Mouse (Mus musculus): Measurements from ENCODE around the gene Cops7a.

The Cops7a gene

DNA sequence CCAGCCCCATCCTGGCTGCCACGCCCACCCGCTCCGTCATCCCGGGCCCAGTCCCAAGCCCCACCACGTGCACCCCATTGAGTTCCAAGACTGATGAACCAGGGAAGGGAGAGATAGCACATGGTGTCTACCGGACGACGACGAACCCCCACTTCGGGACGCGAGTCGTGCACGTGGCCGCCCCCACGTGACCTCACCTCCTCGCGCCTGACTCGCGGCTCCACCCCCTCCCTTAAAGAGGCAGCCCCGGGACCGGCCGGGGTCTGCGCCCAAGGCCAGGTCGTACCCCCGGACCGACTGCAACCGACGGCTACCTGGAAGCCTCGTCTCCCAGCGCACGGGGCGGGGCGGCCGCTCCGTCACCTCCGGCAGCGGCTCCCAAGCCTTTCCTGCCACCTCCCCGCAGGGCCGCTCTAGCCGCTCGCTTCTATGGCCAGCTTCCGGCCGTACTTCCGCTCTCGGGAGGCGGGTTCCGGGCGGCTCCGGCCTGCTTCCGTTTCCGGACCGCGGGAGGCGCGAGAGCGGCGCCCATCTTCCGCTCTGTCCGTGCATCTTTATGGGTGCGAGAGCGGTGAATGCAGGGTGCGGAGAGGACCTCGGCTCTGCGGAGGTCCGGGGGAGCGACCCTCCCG, at the start of gene Cops7a:
TSS of gene Cops7a (minus strand) at position 451 of the 632 bp plus-strand sequence.
- DNase-seq: peak; percentile 93

DNA sequence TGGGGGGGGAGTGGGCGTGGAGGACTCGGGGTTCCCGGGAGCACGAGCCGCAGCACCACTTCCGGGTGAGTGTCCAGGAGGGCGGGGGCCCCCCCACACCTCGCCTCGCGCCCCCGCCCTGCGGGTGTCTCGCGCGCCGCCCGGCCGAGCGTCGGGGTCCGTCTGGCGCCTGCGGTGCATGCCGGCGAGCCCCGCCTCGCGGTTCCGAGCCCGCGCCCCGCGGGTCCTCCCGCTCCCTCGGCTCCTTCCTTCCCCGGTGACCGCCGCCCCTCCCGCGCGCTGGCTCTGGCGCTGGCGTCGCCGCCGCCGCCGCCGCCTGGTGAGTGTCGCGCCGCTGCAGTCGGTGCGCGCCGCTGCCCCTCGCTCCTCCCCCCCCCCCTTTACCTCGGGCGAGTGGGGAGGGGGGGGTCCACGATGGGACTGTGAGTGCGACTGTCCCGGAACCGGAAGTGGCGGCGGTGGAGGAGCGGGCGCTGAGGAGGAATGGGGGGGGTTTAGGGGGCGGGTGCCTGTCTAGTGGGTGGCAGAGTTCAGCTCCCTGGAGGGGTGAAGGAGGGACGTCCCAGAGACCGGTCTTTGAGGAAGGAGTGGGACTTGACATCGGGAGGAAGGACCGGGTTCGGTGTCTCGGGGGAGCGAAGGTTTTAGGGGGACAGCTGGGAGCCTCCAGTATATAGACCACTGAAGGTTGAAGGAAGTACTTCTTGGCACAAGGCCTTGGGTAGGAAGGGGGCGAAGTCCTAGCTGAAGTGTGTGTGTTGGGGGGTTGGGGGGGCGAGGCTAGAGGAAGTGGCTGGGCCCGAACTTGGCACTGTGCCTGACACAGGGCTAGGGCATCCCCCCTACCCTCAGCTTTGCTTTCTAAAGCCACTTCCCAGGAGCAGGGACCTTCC, 44.1 kb upstream of the Cops7a start:
- DNase-seq: peak; percentile 81

DNA sequence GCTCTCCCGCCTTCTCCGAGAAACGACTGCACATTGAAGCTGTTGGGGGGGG, 43.6 kb upstream of the Cops7a start, which contains the start of gene Zfp384:
TSS of gene Zfp384 (plus strand) at position 17 of the 52 bp plus-strand sequence.
- no peak for DNase-seq

DNA sequence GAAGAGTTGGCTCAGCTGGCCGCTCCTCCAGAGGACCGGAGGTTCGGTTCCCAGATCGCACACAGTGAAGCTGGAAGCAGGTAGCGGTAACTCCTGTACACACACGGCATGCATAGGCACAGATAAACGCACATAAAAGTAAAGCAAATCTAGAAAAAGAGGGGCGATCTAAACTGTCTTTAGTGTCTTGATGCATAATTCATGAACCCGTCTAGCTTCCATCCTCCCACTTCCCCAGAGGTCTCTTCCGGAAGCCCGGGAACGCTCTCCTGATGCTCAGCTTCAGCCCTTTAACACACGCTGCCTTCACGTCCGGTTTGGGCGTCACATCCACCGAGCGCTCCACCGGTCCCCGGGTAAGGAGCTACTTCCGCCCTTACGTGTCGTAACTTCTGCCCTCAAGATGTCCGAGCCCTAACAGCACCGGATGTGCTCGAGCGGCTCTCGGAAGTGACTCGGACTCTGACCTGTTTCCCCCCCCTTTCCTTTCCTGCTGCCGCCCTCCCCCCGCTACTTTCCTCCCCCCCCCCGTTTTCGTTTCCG, 43.3 kb upstream of the Cops7a start:
- peak; percentile 99 for DNase-seq

DNA sequence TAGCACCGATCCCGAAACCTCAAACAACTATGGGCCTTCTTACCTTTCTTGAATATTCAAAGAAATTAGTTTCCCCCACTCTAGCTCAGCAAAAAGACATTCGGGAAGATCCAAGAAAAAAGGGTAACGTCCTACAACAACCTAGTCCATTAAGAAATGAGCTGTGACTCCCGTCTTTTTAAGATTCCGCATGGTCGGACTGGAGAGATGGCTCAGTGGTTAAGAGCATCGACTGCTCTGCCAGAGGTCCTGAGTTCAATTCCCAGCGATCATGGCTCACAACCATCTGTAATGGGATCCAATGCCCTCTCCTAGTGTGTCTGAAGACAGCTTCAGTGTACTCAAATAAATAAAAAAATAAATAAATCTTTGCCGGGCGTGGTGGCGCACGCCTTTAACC, 42.7 kb upstream of the Cops7a start:
- no peak for DNase-seq

DNA sequence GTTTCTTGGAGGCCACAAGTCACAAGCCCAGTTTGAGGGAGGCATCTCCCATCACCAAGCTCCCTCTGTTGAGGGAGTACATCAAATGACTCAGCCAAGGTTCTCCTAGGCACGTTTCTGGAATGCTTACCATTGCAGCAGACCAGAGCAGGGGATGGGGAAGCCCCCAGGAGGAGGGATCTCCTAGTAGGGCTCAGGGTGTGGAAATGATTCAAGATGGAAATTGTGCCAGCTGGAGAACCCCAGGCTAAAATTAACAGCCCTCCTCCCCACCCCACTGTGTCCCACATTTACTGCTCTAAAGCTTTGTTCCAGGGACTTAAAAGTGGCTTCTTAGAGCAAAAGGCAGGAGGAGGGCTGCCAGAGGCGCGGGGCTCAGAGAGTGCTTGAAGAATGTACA, 39.7 kb upstream of the Cops7a start:
- no peak for DNase-seq

DNA sequence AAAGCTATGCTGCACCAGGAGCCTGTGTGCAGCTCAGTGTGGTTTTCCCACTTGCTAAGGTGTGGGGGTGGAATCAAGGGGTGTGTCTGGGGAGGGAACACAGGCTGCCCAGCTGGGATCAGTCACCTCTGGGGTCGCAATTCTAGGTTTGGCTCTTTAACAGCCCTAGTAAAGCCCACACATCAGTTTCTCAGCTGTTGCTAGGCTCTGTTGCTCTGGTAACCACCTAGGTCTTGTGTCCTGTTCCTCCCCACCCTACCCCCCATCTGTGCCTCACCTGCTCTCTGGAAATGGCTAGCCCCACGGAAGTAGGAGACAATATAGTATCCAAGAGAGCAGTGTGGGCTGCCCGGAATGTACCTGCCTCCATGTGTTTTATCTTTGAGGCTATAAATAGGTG, 38.4 kb upstream of the Cops7a start:
- no peak for DNase-seq

DNA sequence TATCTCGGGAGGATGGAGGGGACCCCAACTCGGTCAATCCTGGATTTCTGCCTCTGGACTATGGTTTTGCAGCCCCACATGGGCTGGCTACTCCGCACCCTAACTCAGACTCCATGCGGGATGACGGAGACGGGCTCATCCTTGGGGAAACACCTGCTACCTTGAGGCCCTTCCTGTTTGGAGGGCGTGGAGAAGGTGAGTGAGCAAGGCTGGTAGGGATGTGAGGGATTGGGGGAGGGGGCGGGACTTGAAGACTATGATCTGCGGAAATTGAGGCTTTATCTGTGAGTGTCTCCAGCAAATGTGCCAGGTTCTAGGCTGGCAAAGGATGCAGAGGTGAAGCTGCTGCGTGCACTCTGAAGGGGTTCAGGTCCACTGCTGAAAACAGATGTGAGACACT, 34.2 kb upstream of the Cops7a start:
- no peak for DNase-seq

DNA sequence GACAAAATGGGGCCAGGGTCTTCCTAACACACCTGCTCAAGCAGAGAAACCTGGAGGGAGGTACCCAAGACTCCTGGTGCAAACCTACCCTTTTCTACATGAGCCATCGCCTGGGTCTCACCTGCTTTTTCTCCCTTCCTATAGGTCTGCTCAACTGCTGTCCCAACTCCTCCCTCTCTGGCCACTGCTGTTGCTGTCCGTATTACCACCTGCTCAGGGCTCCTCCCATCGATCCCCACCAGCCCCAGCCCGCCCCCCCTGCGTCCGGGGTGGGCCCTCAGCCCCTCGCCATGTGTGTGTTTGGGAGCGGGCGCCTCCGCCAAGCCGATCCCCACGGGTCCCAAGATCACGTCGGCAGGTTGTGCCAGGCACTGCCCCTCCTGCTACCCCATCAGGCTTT, 33.8 kb upstream of the Cops7a start:
- no peak for DNase-seq

DNA sequence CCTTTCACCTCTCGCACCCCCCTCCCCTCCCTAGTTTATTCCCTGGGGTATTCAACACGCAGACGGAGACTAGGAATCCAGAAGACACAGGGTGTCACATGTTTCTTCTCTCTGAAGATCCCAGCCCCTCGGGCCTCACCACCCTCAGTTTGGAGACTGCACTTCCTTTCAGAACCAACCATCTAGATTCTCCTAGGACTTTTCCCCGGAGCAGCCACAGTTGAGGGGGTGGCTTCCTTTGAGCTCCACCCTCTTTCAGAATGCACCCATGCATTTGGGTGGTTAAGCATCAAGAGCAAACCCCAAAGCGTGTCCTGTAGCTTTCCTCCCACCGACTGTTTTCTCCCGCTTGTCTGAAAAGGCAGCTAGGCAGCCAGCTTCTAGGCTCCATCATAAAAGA, 32.7 kb upstream of the Cops7a start:
- DNase-seq: peak; percentile 46

DNA sequence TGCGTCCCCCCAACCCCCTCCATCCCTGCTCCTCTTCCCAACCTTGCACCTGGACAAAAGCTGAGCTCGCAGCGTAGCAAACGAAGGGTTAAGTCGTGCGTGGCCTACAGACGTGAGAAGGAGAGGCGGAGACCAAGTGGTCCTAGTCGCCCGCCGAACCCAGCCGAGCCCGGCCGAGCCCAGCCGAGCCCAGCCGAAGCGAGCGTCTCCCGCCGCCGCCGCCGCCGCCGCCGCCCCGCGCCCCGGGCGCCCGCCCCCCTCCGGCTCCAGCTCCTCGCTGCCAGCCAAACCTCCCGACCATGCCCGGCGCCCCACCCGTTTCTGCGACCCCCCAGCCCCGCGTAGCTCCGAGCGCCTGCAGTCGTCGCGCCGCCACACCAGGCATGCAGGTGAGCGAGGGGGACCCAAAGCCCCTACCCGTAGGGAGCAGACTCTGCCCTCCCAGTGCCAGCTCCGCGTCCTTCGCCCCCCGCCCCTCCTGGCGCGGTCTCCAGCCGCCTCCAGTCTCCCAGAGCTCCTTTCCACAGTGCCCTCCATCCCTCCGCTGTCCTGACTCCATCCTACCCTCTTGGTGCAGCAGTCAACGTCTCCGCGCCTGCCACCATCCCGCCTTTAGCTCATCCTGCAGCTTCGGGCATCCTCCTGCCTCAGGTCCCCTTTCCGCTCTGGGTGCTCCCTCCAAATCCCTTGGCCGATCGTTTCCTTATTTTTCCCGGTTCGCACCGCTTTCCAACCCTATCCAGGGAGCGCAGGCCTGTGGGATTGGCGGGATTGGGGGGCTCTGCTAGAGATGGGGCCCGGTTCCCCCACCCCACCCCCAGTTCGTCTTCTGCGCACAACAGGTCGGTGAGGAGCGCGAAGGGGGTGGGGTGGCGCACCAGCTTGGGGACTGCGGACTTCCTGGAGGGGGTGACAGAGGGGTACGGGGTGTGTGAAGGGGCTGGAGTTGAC, 31.5 kb upstream of the Cops7a start, which contains the start of gene Pianp:
TSS of gene Pianp (plus strand) at position 144 of the 951 bp plus-strand sequence.
- DNase-seq: peak; percentile 85

DNA sequence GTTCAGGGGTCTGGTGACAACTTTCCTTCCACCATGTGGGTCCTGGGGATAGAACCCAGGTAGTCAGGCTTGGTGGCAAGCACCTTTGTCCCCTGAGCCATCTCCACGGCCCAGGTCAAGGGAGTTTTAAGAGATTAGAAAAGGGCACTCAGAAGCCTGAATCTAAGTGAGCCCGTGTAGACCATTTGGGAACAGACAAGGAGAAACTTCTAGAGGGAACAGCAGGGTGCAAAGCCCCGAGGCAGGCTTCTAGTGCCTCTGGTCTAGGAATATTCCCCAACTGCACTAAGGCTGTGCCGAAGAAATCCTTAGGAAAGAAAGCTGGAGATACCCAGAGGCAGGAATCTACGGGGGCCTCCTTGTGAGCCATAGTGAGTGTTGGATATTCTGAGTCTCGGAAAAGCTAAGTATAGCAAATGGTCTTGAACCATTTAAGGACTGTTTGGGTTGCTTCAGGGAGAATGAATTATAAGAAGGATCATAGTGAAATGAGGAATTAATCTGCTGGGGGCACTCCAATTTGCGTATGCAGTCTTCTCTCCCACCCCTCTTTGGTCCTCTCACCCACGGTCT, 30.6 kb upstream of the Cops7a start:
- no peak for DNase-seq

DNA sequence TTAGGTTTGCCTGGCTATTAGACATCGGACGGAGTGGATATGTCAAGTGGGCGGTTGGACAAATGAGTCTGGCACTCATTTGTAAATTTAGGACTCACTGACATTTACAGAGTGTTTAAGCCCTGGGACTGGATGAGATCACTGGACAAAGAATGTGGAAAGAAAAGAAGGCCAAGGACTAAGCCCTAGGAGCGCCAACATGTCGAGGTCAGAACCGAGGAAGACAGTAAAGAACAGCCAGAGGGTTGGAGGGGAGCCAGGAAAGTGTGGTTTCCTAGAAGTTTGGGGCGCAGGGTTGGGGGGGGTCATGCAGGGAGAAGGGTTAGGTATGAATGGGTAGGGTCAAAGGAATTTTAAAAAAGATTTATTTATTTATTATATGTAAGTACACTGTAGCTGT, 29.9 kb upstream of the Cops7a start:
- DNase-seq: no peak

DNA sequence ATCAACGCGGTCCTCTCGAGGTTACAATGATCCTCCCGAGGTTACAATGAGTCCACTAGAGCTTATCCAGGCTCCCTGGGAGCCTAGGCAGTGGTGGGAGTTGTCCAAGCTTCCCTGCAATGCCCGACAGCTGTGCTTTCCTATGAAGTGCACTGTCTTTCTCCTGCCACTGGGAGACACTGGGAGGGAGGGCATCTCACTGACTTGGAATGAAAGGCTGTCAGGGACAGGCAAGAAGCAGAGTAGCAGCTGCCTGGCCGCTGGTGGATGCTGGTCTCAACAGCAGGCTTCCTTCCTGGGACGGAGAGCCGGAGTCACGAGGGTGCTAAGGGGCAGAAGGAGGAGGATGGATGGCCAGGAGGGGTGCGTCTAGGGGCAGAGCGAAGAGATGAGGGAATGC, 28.5 kb upstream of the Cops7a start:
- DNase-seq: no peak

DNA sequence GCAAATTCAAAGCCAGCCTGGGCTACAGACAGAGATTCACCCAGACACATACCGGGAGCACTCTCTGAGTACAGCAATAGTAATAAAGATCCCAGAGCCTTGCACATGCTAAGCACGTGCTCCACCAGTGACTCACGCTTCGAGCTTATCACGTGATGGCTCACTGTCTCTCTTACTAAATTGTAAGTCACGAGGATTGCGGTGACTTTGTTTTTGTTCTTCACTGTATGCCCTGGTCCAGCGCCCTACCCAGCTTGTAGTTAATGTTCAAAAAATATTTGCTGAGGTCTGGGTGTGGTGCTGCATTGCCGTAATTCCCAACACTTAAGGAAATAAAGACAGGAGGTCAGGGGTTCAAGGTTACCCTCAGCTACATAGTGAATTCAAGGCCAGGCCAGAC, 28.0 kb upstream of the Cops7a start:
- no peak for DNase-seq

DNA sequence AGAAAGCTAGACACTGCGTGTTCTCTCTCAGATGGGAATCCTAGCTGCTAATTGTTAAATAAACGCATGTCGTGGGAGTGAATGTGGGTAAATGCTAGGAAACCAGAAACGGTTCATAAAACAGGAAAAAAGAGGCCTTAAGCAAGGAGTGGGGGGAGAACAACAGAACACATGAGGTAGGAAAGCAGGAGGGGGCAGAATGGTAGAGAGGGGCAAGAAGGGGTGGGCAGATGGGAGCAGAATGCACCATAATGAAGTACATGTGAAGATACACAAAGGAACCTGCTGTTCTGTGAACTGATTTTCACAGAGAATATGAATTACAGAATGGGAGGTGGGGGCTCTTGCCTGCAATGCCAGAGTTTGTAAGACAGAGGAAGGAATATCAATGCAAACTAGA, 26.9 kb upstream of the Cops7a start:
- DNase-seq: no peak

DNA sequence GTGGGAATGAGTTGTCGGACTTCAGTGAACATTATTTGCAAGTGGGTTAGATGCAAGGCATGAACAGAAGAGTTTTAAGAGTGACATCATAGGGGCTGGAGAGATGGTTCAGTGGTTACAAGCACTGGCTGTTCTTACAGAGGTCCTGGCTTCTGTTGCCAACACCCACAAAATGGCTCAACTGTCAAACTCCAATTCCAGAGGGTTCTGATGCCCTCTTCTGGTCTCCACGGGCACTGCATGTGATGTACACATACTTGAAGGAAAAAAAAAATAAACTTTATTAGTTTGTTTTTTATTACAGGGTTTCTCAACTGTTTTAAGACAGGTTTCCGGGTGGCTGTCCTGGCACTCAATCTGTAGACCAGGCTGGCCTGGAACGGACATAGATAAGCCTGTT, 2.4 kb upstream of the Cops7a start:
- peak; percentile 67 for DNase-seq

DNA sequence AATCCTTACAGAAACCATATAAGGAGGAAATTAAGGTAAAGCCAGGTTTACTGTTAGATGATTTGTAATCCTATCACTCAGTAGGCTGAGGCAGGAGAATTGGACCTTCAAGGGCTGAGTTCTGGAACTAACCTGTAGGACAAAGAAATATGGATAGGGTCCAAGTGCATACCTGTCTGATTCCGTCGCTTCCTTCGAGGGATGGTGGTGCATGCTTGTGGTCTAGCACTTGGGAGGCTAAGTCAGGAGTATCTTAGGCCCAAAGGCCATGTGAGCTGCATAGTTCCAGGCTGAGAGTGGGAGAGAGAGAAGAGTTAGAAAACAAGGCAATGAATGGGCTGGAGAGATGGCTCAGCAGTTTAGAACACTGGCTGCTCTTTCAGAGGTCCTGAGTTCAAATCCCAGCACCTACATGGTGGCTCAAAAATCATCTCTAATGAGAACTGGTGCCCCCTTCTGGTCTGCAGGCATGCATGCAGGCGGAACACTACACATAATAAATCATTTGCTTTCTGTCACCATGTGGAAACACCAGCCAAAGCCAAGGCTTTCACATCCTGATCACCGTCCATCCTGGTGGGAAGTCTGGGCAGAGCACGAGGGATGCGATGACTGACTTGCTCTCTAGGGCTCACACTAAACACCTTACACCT, 1.3 kb upstream of the Cops7a start:
- no peak for DNase-seq

DNA sequence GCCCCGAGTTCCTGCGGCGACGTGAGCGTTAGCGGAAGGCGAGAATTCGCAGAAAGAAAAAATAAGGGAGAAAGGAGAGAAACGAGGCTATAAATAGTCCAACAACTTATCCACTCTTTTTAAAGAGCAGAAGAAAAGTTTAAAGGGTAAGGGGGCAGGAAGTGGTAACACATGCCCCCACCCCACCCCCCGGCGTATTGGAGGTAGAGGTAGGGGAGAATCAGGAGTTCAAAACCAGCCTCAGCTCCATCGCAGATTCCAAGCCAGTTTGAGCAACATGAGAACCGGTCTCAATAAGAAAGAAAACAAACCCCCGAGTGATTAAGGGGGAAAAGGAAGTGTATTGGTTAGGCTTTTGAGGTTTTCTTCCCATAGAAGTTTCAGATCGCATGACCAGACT, 409 bp upstream of the Cops7a start:
- peak; percentile 50 for DNase-seq

DNA sequence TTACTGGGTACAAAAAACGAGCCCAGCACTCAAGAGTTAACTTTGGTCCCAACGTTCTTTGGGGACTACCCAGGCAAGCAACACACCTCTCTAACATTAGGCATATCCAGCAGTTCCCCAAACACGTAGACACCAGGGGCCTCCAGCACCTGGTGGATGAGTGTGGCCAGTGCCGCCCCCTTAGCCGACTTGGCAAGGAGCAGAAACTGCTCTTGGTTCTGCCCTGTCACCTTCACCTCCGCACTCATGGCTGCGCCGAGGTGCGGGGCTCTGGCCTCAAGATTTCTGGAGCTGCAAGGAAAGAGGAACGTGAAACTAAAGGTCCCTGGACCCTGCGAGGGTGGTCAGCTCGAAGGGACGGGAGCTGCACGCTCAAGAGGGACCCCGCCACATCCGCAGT, 700 bp downstream of the Cops7a start:
- no peak for DNase-seq

DNA sequence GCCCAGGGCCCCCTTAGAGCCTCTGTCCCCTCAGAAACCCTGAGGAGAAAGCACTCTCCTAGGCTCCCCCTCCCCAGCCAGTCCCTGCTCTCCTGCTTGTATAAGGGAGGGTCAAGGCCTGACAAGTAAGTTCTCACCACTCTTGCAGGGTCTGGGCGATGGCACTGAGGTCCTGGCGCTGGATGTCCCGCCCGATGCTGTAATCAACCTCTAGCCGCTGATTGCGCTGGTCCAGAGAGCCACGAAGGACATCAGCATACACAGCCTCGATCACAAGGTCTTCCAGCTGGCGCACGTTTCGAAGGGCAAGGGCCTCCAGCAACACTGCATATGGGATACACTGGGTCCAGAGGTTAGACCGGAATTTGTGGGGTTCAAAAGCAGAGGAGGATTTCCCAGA, 4.3 kb downstream of the Cops7a start:
- no peak for DNase-seq

DNA sequence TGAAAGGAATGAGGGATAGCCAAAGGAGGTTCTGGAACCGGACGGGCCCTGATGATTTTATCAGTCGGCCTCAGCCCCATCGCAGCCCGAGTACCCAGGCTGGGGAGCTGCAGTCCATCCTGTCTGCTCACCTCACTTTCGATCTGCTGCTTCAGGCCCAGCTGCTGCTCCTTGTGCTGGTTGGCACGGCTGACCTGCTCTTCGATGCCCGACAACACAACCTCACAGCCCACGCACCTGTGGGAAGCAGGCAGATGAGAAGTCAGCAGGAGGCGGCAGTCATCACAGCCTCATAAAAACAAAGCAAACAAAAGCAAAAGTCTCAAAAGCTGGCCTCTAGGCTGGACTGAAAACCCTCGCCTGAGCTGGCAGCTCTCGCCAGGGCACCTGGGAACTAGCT, 5.4 kb downstream of the Cops7a start:
- no peak for DNase-seq

DNA sequence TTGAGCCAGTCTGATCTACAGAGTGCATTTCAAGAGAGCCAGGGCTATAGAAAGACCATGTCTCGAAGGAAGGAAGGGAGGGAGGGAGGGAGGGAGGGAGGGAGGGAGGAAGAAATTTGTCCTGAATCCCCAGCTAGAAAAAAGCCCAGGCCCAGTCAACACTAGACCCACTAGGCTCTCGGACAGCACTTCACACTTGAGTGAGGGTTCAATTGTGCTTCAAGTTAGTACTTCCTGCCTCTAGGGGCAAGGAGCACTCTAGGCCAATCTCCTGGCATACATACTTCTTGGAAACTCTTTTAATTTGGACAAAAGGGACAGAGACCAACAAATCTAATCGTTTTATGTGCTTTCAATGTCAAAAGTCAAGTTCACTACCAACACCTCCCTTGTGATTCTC, 7.2 kb downstream of the Cops7a start:
- DNase-seq: no peak
